Mouse (Mus musculus): ENCODE results near the gene Dnajc28.

Gene Dnajc28

GRCm38 (mm10) chr16:91618511-91619501 lies at the start of gene Dnajc28:
Gene Dnajc28, minus strand, starts transcription at chr16:91619026.
- CTCF ChIA-PET, result no interaction called here

- CTCF ChIA-PET, result no interaction called here
Measured at GRCm38 (mm10) chr16:91663795-91664194, 45.0 kb upstream of the Dnajc28 start.

- CTCF ChIA-PET, result interaction anchor here (0.6 kb wide), 1 partner anchor 300 kb away, joined by 3 read pairs; no protein-coding TSS in a partner anchor
Measured at GRCm38 (mm10) chr16:91662336-91662735, 43.5 kb upstream of the Dnajc28 start.

- CTCF ChIA-PET, result no interaction called here
Measured at GRCm38 (mm10) chr16:91661397-91661796, 42.6 kb upstream of the Dnajc28 start.

- CTCF ChIA-PET, result no interaction called here
Measured at GRCm38 (mm10) chr16:91659798-91660197, 41.0 kb upstream of the Dnajc28 start.

GRCm38 (mm10) chr16:91658471-91658870 lies 39.6 kb upstream of the Dnajc28 start:
- CTCF ChIA-PET, result no interaction called here

GRCm38 (mm10) chr16:91657285-91657684 lies 38.5 kb upstream of the Dnajc28 start:
- CTCF ChIA-PET, result no interaction called here

- CTCF ChIA-PET, result no interaction called here
Measured at GRCm38 (mm10) chr16:91655285-91655684, 36.5 kb upstream of the Dnajc28 start.

- CTCF ChIA-PET, result no interaction called here
Measured at GRCm38 (mm10) chr16:91652191-91652590, 33.4 kb upstream of the Dnajc28 start.

- CTCF ChIA-PET, result interaction anchor here (0.9 kb wide), 1 partner anchor 152 kb away, joined by 3 read pairs; no protein-coding TSS in a partner anchor
Measured at GRCm38 (mm10) chr16:91649781-91650180, 31.0 kb upstream of the Dnajc28 start.

- CTCF ChIA-PET, result interaction anchor here (0.6 to 0.9 kb wide), 2 partner anchors 36 to 151 kb away, joined by 3 to 4 read pairs; no protein-coding TSS in a partner anchor
Measured at GRCm38 (mm10) chr16:91649246-91649645, 30.4 kb upstream of the Dnajc28 start.

GRCm38 (mm10) chr16:91648220-91648550 lies 29.4 kb upstream of the Dnajc28 start:
- CTCF ChIA-PET, result interaction anchor here (0.7 to 0.9 kb wide), 2 partner anchors 35 to 40 kb away, joined by 4 read pairs; no protein-coding TSS in a partner anchor

GRCm38 (mm10) chr16:91647461-91648219 lies 28.8 kb upstream of the Dnajc28 start, which contains the start of gene Son:
Gene Son, plus strand, starts transcription at chr16:91647506.
- CTCF ChIA-PET, result interaction anchor here (0.7 to 0.9 kb wide), 3 partner anchors 36 to 231 kb away, joined by 4 to 8 read pairs (median 4); no protein-coding TSS in a partner anchor

GRCm38 (mm10) chr16:91646681-91647419 lies 28.0 kb upstream of the Dnajc28 start, which contains the start of gene Gart:
Gene Gart, minus strand, starts transcription at chr16:91646952.
- CTCF ChIA-PET, result interaction anchor here (0.6 kb wide), 1 partner anchor 11 kb away, joined by 3 read pairs; no protein-coding TSS in a partner anchor

GRCm38 (mm10) chr16:91645995-91646602 lies 27.3 kb upstream of the Dnajc28 start:
- CTCF ChIA-PET, result no interaction called here

GRCm38 (mm10) chr16:91645420-91645819 lies 26.6 kb upstream of the Dnajc28 start:
- CTCF ChIA-PET, result interaction anchor here (0.6 kb wide), 2 partner anchors 59 to 106 kb away, joined by 7 to 9 read pairs; no protein-coding TSS in a partner anchor

GRCm38 (mm10) chr16:91644901-91645300 lies 26.1 kb upstream of the Dnajc28 start:
- CTCF ChIA-PET, result interaction anchor here (0.6 kb wide), 3 partner anchors 44 to 107 kb away, joined by 6 to 9 read pairs (median 7); partner anchors contain the start of gene Donson

GRCm38 (mm10) chr16:91640171-91640570 lies 21.3 kb upstream of the Dnajc28 start:
- CTCF ChIA-PET, result no interaction called here

- CTCF ChIA-PET, result no interaction called here
Measured at GRCm38 (mm10) chr16:91639636-91640035, 20.8 kb upstream of the Dnajc28 start.

- CTCF ChIA-PET, result interaction anchor here (1.0 kb wide), 1 partner anchor 18 kb away, joined by 5 read pairs; no protein-coding TSS in a partner anchor
Measured at GRCm38 (mm10) chr16:91639161-91639560, 20.3 kb upstream of the Dnajc28 start.
